Mouse (Mus musculus): ENCODE results near the gene Itga3. TPM values are rescaled to one million over a fixed set of nuclear protein-coding genes. Genes with fewer than 3 reads are reported as not detected.

Gene Itga3
- 10 to 100 TPM; 12.1 to 14.0 TPM for total RNA-seq (2021)

DNA sequence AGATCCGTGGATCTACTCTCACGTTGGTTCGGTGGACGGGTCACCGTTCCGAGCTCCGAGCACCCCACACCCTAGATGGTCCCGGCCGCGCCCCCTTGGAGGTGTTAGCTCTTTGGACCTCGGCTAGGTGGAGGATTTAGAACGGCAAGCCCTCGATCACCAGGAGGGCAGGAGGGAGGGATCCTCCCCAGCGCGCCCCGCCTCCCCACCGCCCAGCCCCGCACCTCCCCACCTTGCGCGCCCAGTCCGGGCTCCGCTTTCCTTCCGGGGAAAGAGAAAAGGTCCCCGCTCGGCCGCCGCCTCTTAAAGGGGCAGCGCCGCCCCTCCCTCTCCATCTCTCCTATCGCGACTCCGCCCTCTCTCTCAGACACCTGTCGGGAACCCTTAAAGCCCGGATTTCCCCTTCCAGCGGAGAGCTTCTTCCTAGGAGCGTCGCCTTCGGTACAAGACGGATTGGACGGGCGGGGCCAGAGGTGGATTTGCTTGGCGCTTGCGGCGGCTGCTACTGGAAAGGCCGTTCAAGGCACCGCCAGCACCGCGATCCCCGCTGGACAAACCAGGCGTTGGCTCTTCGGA lies at the start of gene Itga3:
TSS of gene Itga3 (minus strand) at position 266 of the 576 bp plus-strand sequence.
- peak; percentile 35 to 37 for DNase-seq

DNA sequence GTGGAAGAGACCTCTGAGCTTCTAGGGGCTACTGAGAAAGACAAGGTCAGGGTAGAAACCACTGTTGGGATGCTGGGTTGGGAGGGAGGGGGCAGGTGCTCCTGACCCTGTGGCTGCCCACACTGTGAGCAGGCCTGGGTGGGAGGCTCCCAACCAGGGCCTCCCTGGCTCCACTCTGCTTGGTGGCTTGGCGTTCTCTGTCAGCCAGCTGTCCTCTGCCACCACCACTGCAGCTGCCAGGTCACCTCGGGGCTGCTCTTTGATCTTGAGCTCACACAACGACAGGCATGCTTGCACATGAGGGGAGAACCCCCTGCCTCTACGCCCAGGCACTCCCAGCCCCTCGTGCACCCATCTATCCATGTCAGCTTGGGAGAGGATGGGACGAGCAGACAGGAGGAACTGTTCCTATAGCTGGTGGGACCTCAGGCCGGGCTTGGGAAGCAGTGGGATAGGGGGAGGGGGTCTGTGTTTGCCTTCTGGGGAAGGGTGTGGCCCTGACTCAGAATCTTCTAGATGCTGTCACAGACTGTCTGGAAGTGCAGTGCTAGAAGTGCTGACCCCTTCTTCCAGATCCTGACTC lies 48.9 kb upstream of the Itga3 start:
- no peak for DNase-seq

DNA sequence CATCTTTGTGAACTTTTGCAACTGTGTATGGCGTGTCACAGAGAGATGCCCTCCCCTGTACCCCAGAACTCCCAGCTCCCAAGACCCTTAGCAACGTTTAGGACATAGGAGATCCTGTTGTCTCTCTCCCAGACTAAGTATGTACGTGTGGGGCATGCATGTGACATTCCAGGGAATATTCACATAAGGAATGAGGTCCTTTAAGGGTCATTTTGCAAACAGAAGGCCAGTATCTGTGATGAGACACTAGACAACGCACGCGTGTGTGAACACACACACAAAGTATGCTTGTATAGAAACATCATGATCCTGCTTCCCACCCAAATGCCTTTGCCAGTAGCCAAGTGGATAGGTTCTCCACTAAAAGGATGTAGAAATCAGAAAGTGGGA lies 45.5 kb upstream of the Itga3 start:
- DNase-seq: no peak

DNA sequence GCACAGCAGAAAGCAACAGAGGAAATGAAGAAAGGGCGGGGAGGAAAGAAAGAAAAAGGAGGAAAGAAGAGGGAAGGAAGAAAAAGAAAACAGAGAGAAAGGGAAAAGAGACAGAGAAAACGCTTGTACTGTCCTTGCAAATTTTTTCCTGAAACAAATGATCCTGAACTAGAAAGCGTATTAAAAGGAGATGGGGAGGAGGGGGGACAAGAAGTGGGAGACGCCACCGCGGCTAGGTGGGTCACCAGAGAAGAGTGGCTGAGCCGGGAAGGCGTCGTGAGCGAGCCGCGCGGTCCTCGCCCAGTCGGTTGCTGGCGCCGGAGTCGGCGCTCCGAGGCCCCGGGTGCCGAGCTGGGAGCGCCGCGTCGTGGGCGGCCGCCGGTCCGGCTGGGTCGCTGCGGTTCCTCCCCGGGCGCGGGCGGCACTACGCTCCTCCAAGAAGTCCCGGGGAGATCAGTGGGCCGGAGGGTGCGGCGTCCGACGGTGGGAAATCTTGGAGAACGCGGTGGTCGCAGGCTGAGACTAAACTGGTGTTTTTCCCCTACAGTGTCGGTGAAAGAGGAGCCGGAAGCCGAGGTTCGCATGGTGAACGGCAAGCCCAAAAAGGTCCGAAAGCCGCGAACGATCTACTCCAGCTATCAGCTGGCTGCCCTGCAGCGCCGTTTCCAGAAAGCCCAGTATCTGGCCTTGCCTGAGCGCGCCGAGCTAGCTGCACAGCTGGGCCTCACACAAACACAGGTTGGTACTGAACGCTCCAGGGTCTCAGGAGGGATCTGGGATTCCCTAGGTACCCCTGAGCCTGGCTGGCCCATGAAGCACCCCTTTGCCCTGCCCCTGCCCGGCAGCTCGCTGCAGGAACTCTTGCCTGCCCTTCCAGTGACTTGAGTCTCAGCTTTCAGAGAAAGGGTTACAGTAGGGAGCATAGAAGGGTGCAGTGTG lies 44.8 kb upstream of the Itga3 start:
- DNase-seq: no peak

DNA sequence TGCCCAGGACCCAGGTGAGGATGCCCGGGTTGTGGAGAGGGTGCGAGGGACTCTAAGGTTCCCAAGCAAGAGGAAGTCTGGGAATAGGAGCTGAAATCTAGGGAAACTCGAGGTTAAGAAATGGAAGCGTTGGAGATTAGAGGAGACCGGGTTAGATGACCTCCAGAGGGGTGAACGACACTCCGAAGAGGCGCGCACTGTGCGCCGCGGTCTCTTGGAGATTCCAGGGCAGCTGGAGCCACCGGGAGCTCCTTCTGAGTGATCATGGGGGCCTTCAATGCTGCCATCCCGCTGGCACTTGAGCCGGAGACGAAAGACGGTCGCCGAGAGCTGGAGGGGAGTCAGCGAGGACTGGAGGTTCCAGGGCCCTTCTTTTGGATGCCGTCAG lies 44.0 kb upstream of the Itga3 start:
- DNase-seq: no peak

DNA sequence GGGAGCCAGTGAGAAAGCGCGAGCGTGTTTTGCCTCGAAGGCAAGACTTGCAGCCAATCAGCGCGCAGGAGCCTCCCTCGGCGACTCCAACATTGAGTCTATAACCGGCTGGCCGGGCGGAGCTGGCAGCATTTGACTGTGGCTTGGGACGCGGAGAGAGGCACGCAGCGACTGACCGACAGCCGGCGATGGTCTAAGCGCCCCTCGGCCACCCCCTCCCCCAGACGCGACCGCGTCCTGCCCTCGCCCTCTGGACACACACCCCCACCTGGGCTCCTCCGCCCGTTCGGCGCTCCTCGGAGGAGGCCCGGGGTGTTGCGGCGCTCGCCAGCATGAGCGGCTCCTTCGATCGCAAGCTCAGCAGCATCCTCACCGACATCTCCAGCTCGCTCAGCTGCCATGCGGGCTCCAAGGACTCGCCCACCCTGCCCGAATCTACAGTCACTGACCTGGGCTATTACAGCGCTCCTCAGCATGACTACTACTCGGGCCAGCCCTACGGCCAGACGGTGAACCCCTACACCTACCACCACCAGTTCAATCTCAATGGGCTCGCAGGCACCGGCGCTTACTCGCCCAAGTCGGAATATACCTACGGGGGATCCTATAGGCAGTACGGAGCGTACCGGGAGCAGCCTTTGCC lies 43.5 kb upstream of the Itga3 start, which contains the start of gene Dlx3:
TSS of gene Dlx3 (plus strand) at position 130 of the 643 bp plus-strand sequence.
- no peak for DNase-seq

DNA sequence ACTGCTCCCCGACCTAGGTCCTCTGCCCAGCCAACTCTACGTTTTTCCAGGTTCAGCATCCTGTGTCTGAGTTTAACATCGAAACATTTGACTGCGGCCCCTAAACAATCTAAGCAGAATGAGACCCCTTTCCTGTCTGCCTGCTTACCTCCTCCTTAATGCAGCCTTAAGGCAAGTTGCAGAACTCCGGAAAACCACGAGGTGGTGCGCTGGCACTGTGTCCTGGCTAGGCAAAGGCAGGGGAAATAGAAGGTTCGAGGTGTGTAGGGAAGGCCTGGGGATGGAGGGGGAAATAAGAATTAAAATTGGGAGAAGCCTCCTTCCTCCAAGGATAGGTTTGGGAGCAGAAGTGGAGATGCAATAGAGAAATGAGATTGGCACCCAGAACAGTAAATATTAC lies 41.9 kb upstream of the Itga3 start:
- peak; percentile 52 to 71 for DNase-seq

DNA sequence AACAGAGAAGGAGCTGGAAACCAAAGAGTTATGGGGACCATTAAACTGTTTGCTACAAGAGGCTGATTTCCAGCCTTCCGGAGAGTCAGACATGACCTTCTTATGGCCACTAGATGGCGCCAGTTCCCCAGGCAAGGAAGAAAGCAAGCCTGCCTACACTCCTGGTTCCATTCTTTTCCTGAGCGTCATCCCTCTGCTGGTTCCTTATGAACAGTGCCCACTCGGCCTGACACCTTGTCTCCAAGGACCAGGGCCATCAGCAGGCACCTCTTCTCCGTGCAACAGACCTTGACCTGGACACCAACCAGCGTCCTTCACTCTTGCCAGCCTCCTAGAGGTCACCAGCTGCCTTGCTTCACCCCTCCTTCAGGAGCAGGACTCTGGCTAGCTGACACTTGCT lies 40.4 kb upstream of the Itga3 start:
- DNase-seq: peak; percentile 54 to 55

DNA sequence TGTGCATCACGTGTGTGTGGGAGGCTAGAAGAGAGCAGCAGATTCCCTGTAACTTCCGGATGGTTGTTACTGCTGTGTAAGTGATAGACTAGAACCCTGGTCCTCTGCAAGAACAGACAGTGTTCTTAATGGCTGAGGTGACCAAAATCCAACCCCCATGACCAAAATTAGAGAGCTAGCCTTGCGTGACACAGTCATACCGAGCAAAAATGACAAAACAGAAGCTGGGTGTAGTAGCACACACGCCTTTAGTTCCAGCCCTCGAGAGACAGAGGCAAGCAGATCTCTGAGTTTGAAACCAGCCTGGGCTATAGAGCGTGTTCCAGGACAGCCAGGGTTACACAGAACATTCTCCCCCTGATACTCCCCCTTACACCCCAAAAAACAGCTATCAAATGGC lies 33.5 kb upstream of the Itga3 start:
- DNase-seq: no peak

DNA sequence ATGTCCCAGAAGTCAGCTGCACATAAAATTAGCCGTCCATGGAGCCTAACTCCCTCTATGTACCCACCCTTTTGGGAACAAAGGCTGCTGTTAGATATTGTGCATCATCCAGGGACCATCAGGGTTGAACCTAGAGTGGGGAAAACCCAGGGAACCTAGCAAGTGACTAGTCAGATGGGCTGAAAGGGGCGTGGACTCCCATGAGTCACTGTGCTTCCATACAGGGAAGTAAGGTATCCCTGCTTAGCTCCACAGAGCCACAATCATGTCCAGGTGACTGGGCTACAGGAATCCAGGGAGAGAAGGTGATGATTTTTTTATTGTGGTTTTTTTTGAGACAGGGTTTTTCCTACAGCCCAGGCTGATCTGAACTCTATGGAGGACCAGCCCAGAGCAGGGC lies 32.4 kb upstream of the Itga3 start:
- no peak for DNase-seq

DNA sequence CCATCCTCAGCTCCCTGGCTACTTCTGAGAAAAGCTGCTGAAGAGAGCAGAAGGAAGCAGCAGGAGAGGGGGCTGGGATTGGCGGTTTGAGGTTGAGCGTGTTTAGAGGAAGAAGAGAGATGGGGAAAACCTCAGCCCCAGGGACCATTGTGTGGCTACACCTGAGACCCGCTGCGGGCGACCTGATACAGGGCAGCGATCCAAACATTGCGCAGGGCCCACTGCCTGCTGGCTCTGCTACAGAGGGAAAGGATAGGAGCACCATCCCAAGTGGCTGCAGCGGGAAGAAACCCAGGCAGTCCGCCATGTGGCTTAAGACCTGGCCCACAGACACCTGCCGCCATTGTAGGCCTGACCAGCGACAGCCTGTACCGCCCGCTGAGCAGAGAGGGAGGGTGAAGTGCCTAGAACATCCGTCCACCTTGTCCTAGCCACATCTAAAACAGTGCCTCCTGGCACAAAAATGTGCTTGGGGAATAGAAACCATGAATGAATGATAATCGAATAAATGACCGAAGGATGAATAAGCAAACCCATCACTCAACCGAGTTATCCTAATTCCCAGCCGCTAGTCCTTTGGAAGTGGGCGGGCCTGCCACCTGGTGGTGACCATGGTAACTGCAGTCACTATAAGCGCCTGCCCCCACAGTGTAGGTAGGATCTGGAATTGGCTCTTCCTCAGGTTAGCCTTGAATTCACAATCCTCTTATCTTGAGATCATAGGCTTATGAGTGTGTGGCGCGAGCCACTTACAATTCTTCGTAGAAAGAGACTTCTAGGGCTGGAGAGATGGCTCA lies 30.0 kb upstream of the Itga3 start:
- DNase-seq: peak; percentile 67 to 74

DNA sequence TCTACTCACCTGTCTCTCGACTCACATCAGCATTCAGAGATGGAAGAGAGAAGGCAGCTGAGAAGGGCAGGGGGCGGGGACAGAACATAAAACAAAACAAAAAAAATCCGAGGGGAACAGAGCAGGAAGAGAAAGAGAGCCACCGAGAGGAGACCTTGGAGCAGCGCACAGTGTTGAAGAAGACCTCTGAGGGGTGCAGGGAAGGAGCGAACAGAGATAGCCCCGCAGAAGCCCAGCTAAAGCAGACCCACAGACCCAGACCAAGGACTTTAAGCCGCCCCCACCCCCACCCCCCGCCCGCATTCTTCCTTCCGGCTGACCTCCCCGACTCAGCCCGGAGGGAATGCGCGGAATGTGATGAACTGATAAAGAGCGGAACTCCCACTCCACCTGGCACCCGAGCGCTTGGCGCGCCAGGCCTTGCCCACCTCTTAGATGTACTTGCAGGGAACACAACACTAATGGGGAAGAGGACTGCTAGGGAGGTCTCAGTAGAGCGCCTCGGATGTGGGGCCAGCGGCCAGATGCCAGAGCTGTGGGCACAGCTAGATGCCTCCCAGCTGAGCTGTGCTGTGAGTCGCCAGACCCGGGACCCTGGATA lies 28.8 kb upstream of the Itga3 start:
- no peak for DNase-seq

DNA sequence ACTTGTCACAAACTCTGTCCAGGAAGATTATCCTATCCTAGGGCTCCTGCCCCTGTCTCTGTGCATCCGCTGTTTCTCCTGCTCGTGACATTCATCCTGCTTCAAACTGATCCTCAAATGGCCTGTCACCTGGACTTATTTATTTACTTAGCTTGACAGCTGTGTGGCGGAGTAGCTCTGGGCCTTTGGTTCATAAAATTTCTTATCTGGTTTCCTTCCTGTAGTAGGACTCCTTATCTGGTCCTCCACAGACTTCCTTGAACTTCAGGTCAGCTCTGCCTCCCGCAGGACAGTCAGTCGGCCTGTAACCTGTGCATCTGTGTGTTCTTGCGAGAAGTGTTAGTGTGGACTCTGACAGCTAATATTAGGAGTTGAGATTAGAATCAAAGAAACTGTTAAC lies 27.7 kb upstream of the Itga3 start:
- DNase-seq: no peak

DNA sequence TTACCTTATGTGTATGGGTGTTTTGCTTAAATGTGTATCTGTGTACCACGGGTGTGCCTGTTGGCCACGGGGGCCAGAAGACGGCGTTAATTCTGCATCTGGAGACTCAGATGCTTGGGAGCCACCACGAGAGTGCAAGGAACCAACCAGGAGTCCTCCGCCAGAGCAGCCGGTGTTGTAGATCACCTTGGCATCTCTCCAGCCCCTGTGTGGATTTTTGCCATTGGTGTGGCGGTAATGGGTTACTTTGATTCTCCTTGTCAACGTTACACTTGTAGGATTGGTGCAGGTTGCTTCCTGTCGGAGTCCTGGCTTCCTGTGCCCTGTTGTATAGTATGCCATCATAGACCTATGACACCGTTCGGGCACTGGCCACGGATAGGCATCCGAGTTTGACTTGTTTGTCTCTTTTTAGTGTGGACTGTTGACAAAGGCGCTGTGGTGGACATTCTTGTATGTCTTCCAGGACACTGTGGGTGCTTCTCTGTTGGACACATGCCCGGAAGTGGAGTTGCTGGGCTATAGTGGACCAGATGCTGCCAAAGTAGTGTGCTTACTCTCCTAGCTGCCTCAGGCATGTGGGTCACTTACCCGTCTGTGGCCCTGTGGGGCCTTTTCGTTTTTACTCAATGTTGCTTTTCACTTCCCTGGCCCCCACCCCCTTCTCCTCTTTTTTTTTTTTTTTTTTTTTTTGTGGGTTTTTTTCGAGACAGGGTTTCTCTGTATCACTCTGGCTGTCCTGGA lies 25.7 kb upstream of the Itga3 start:
- DNase-seq: no peak

DNA sequence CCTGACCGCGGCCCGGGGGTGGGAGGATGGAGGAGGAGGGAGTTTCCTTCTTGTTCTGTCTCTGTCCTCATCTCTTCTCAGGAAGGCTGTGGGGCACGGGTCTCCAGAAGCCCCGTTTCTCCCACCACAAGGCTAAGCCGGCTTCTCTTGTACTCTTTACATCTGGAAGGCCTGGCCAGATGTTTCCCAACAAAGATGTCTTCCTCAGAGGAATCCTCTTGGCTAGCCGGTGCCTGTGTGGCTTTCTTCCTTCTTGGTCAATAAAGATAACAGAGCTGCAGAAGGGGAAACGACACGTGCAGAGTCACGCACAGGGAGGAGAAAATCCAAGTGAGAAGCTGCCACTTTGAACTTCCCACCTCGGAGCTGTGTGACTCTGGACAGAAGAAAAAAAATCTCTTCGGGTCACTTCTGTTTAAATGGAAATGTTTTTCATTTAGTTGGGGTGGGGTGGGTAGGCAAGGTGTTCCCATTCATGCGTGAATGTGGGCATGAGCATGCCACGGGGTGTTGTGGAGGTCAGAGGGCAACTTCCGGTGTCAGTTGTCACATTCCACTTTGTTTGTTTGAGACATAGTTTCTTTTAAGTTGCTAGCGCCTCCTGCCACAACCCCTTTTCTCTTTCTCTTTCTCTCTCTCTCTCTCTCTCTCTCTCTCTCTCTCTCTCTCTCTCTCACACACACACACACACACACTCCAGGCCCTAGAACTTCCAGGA lies 24.6 kb upstream of the Itga3 start:
- DNase-seq: no peak

DNA sequence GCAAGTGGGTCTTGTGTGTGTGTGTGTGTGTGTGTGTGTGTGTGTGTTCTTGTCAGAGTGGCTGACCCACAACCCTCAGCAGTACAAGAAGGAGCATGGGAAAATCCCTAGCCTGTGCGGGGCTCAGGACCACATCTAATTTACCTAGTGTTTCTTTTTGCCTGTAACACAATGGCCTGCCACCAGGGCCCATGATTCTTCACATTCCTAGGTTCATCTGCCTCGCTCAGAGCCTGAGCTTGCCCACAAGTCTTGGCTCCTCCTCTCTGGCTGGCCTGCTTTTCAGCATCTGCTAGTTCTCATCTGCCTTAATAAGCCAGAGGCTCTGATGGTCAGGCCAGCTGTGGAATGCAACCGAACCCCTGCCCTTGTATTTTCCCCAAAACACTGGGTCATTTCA lies 23.8 kb upstream of the Itga3 start:
- DNase-seq: no peak

DNA sequence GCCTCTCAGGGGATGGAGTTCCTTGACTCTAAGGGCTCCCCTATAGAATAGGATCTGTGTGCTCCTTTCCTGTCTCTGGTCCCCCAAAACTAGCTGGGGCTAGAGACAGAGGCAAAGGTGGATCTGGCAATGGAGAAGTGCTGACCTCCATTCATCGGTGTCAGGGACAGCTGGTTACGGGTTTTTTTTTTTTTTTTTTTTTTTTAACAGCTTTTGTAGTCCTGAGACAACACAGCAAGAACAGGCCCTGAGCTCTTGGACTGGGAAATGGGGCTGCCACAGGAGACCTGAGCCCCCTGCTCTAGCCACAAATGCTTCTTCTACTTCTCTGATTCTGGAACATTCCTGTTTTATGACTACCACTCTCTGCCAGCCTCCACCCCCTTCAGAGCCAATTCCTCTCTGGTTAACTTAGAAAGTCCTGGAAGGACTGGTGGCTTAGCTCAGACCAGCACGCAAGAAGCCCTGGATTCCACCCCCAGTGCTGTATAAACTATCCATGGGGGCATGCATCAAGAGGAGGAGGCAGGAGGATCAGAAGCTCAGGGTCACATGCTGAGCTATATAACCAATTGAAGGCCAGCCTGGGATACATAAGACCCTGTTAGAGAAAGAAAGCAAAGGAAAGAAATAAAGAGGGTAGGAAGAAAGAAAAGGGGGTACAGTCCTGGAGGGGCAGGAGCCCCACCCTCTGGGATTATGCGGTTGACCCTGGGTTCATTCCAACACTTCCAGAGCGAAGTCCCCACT lies 21.9 kb upstream of the Itga3 start:
- DNase-seq: no peak

DNA sequence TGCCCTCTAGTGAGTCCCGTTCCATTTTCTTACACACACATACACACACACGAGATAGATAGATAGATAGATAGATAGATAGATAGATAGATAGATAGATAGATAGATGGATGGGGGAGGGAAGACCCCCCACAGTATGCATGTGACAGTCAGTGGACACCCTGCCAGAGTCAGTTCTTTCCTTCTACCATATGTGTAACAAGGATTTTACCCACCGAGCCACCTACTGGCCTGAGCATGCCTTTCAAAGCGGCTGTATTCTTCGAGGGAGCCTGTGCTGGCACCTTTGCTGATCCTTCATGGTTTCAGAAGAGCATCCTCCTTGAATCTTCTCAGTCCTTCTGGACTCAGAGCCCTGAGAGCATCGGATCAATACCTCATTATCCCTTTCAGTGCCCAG lies 21.3 kb upstream of the Itga3 start:
- no peak for DNase-seq

DNA sequence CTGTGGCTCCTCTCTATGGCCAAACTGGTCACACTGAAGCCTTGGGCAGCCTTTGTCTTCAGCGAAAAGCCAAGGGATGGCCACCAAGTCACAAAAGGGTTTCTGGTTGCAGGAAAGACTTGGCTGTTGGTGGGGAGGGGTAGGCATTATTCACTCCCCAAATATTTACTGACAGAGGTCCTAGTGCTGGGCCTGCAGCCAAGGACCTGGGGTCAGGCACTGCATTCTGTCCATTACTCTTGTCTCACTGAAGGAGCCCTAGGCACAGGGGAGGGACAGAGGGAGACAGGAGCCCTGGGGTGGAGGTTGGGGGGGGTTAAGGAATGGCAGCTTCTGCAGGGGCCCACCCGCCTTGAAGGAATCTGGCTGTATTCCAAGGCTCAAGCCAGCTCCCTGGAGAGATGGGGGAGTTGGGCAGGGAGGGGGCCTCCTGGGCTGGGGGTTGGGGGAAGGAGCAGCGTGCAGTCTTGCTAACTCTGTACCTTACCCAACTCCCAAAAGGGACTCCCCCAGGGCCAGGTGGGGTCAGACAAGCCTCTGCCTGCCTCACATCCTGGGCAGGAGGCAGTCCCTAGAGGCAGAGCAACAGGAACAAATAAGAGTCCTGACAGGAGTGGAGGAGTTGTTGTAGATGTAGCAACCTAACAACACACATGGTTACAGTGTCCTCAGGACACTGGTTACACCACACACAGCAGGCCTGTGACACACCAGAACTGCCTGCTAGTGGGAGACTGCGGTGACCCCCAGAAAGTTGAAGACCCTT lies 20.2 kb upstream of the Itga3 start:
- DNase-seq: no peak
